ENCODE assay signal across 31 mouse cellular contexts in the genomic region with DNA sequence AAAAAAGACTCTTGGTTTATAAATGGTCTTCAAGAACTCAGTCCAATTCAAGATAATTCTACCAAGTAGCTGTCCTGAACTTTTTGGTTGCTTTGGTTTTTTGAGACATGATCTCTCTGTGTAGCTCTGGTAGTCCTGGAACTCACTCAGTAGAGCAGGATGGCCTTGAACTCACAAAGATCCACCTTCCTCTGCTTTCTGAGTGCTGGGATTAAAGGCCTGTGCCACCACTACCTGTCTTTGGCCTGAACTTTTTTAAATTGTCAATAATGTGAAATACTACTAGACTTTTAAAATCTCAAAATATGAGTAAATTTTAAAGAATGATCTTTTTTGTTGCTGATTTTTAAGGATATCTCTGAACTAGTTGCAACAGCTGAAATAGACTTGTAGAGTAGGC.
"Had no signal": no experiment of that assay in that cellular context is flagged by ENCODE, and none has a peak within 500 bp of the region (broad histone marks: within the 10 kb centered on the region; RNA-seq: fewer than 3 reads in every experiment).

No protein-coding gene starts in this region.

- H3K4me2 ChIP-seq: limb, embryonic 12.5 days; limb, embryonic 13.5 days; limb, embryonic 15.5 days; liver, embryonic 11.5 days; liver, embryonic 12.5 days; liver, embryonic 13.5 days; liver, embryonic 15.5 days; lung, embryonic 14.5 days; lung, embryonic 15.5 days; midbrain, embryonic 12.5 days; midbrain, embryonic 13.5 days; midbrain, embryonic 15.5 days; neural tube, embryonic 12.5 days had no signal

- ATAC-seq: liver, embryonic 12.5 days; liver, postnatal 0 days; lung, postnatal 0 days; midbrain, embryonic 13.5 days; midbrain, embryonic 15.5 days; midbrain, embryonic 16.5 days had no signal

- H3K36me3 ChIP-seq: limb, embryonic 10.5 days; limb, embryonic 12.5 days; limb, embryonic 13.5 days; limb, embryonic 15.5 days; liver, embryonic 12.5 days; liver, embryonic 13.5 days; liver, embryonic 15.5 days; lung, embryonic 15.5 days; midbrain, embryonic 10.5 days; midbrain, embryonic 12.5 days; midbrain, embryonic 15.5 days; neural tube, embryonic 12.5 days had no signal

- H3K9ac ChIP-seq: limb, embryonic 12.5 days; limb, embryonic 13.5 days; limb, embryonic 15.5 days; liver, embryonic 12.5 days; liver, embryonic 13.5 days; liver, embryonic 14.5 days; liver, embryonic 15.5 days; liver, postnatal 0 days; lung, embryonic 14.5 days; lung, embryonic 15.5 days; midbrain, embryonic 12.5 days; midbrain, embryonic 13.5 days; midbrain, embryonic 15.5 days; neural tube, embryonic 12.5 days had no signal

- DNase-seq: left cerebral cortex, postnatal 4 days; liver; liver, embryonic 13.5 days; liver, postnatal 0 days; lung, adult 18-20 months; lung, adult 2 months; lung, embryonic 14.5 days; lung, postnatal 10 days; lung, postnatal 14 days; lung, postnatal 36 days; lung, postnatal 4 days had no signal

- H3K4me1 ChIP-seq: limb, embryonic 10.5 days; limb, embryonic 12.5 days; limb, embryonic 13.5 days; limb, embryonic 15.5 days; liver, embryonic 12.5 days; liver, embryonic 13.5 days; liver, embryonic 15.5 days; lung, embryonic 15.5 days; megakaryocyte, embryonic 14.5 days; midbrain, embryonic 10.5 days; midbrain, embryonic 12.5 days; midbrain, embryonic 13.5 days; midbrain, embryonic 15.5 days; neural tube, embryonic 12.5 days had no signal

- H3K4me3 ChIP-seq: left cerebral cortex, adult 2 months; limb, embryonic 10.5 days; limb, embryonic 12.5 days; limb, embryonic 13.5 days; limb, embryonic 15.5 days; liver, embryonic 12.5 days; liver, embryonic 13.5 days; liver, embryonic 15.5 days; lung, embryonic 15.5 days; megakaryocyte, embryonic 14.5 days; midbrain, embryonic 10.5 days; midbrain, embryonic 12.5 days; midbrain, embryonic 13.5 days; midbrain, embryonic 15.5 days; myocyte; neural tube, embryonic 12.5 days had no signal

- H3K27me3 ChIP-seq: limb, embryonic 12.5 days; limb, embryonic 13.5 days; limb, embryonic 15.5 days; liver, embryonic 12.5 days; liver, embryonic 13.5 days; liver, embryonic 15.5 days; lung, embryonic 15.5 days; megakaryocyte, embryonic 14.5 days; midbrain, embryonic 12.5 days; midbrain, embryonic 13.5 days; midbrain, embryonic 15.5 days; neural tube, embryonic 12.5 days had no signal

- H3K9me3 ChIP-seq: limb, embryonic 10.5 days; limb, embryonic 12.5 days; limb, embryonic 13.5 days; limb, embryonic 15.5 days; liver, embryonic 12.5 days; liver, embryonic 13.5 days; liver, embryonic 15.5 days; lung, embryonic 15.5 days; megakaryocyte, embryonic 14.5 days; midbrain, embryonic 10.5 days; midbrain, embryonic 12.5 days; midbrain, embryonic 13.5 days; midbrain, embryonic 15.5 days; neural tube, embryonic 12.5 days had no signal

- H3K27ac ChIP-seq: left cerebral cortex, adult 2 months; limb, embryonic 10.5 days; limb, embryonic 12.5 days; limb, embryonic 13.5 days; limb, embryonic 15.5 days; liver, embryonic 12.5 days; liver, embryonic 13.5 days; liver, embryonic 14.5 days; liver, embryonic 15.5 days; lung, embryonic 15.5 days; macrophage; midbrain, embryonic 10.5 days; midbrain, embryonic 12.5 days; midbrain, embryonic 13.5 days; midbrain, embryonic 15.5 days; neural tube, embryonic 12.5 days had no signal
